Mouse (Mus musculus) bone marrow, adult 2 months (tissue): Measurements from ENCODE around the gene Lmo2. TPM values are rescaled to one million over a fixed set of nuclear protein-coding genes. Genes with fewer than 3 reads are reported as not detected.

ENCODE experiments used
- H3K27ac ChIP-seq: fragments of 200-500 bp; 2 replicates; pipeline ENCODE4 v1.5.1; 2012; ENCODE audit warnings: low read depth, mild to moderate bottlenecking, control low read depth, inconsistent platforms, low read length; ENCODE audit not compliant: control insufficient read depth, poor library complexity, insufficient read depth
- H3K4me1 ChIP-seq: fragments of 200-500 bp; 2 replicates; pipeline ENCODE4 v1.6.1; 2011; ENCODE audit warnings: low read length; ENCODE audit not compliant: control insufficient read depth, insufficient read depth
- H3K4me3 ChIP-seq: fragments of 200-500 bp; replicated peaks from 2 replicates; pipeline ENCODE3; 2011; ENCODE audit warnings: mild to moderate bottlenecking, low read depth, low read length, control low read depth; ENCODE audit not compliant: control insufficient read depth
- CTCF ChIP-seq: fragments of 200-500 bp; IDR thresholded peaks from 2 replicates; pipeline ENCODE4 v1.5.1; 2011; ENCODE audit warnings: low read length, control low read depth; ENCODE audit not compliant: control insufficient read depth, insufficient read depth
- POLR2A ChIP-seq: fragments of 200-500 bp; IDR thresholded peaks from 2 replicates; pipeline ENCODE4 v1.6.1; 2011; ENCODE audit warnings: low read depth, mild to moderate bottlenecking, control low read depth, low read length, borderline replicate concordance; ENCODE audit not compliant: control insufficient read depth
- WGBS: fragments of 180-500 bp; shearing (Covaris S2); methylation state at CpG from one replicate; pipeline ENCODE4 v1.1.7; 2018; 5-methylcytosine and 5-hydroxymethylcytosine counted together
- polyA plus RNA-seq: library from polyadenylated mRNA; stranded (reverse); fragments of >200 nt; gene quantifications from 2 replicates; pipeline ENCODE4 v1.2.4, GENCODE M21; 2011; ENCODE audit warnings: low replicate concordance; ENCODE audit not compliant: missing spikeins, insufficient read depth, insufficient read length

The Lmo2 gene
- polyA plus RNA-seq, 1 experiment, result 110 TPM

- WGBS, result 80% methylated on average over 4 of the region's 4 CpGs
- H3K27ac ChIP-seq, result no peak overlapping the region
- TF ChIP-seq POLR2A, result no peak
- TF ChIP-seq CTCF, result no peak
- H3K4me3 ChIP-seq, result no peak overlapping the region
- peaks cover 4% of the 10 kb centered on the region; the same call in 1 of the 2 replicates for H3K4me1 ChIP-seq
These were observed 31.1 kb upstream of the Lmo2 start for GRCm38 (mm10) chr2:103926586-103927113.

- H3K4me3 ChIP-seq, result no peak overlapping the region
- WGBS, result 90% methylated on average over 1 of the region's 1 CpGs
- peaks cover 8% of the 10 kb centered on the region for H3K4me1 ChIP-seq
- TF ChIP-seq CTCF (no peak), POLR2A (no peak)
- H3K27ac ChIP-seq, result no peak overlapping the region
These were observed 30.1 kb upstream of the Lmo2 start for GRCm38 (mm10) chr2:103927610-103928145.

GRCm38 (mm10) chr2:103930306-103931019 lies 27.3 kb upstream of the Lmo2 start:
- WGBS, result 36% methylated on average over 13 of the region's 13 CpGs
- H3K27ac ChIP-seq, result no peak overlapping the region
- TF ChIP-seq POLR2A (no peak), CTCF (no peak)
- H3K4me3 ChIP-seq, result no peak overlapping the region
- peaks cover 14% of the 10 kb centered on the region for H3K4me1 ChIP-seq

GRCm38 (mm10) chr2:103931511-103931911 lies 26.3 kb upstream of the Lmo2 start:
- 30% methylated on average over 7 of the region's 7 CpGs for whole genome bisulfite sequencing
- Histone ChIP-seq H3K27ac (no peak overlapping the region), H3K4me3 (no peak overlapping the region), H3K4me1 (peaks cover 17% of the 10 kb centered on the region)
- no peak for TF ChIP-seq POLR2A

GRCm38 (mm10) chr2:103932025-103932424 lies 25.8 kb upstream of the Lmo2 start:
- WGBS, result 14% methylated on average over 2 of the region's 2 CpGs
- Histone ChIP-seq H3K27ac (no peak overlapping the region), H3K4me3 (no peak overlapping the region), H3K4me1 (peaks cover 17% of the 10 kb centered on the region)
- no peak for TF ChIP-seq POLR2A
- TF ChIP-seq CTCF, result no peak

- Histone ChIP-seq H3K27ac (no peak overlapping the region), H3K4me3 (no peak overlapping the region), H3K4me1 (peaks cover 17% of the 10 kb centered on the region)
- TF ChIP-seq CTCF (no peak), POLR2A (no peak)
- 7% methylated on average over 9 of the region's 9 CpGs for WGBS
These were observed 25.3 kb upstream of the Lmo2 start for GRCm38 (mm10) chr2:103932480-103932879.

GRCm38 (mm10) chr2:103934270-103934669 lies 23.5 kb upstream of the Lmo2 start:
- TF ChIP-seq POLR2A, result no peak
- TF ChIP-seq CTCF, result no peak
- Histone ChIP-seq H3K27ac (no peak overlapping the region), H3K4me1 (peaks cover 17% of the 10 kb centered on the region), H3K4me3 (no peak overlapping the region)
- 16% methylated on average over 7 of the region's 7 CpGs for WGBS

GRCm38 (mm10) chr2:103934670-103935069 lies 23.1 kb upstream of the Lmo2 start:
- no peak overlapping the region for H3K27ac ChIP-seq
- H3K4me1 ChIP-seq, result peaks cover 17% of the 10 kb centered on the region
- H3K4me3 ChIP-seq, result no peak overlapping the region
- 11% methylated on average over 3 of the region's 3 CpGs for WGBS
- TF ChIP-seq CTCF (no peak), POLR2A (no peak)
